Mouse (Mus musculus) heart, postnatal 14 days (tissue): Measurements from ENCODE around the gene Prss56. TPM values are rescaled to one million over a fixed set of nuclear protein-coding genes. Genes with fewer than 3 reads are reported as not detected.

Experiments
- DNase-seq, 2 experiments: peaks; one replicate each; pipeline ENCODE4 v3.0.0; 2021 to 2022
- intact Hi-C: fragments of 180-260 bp; cut with DNase I; formaldehyde crosslinking; loops from one replicate; pipeline ENCODE4 v1.15.1; 2025
- total RNA-seq, 2 experiments: library from RNA; stranded (reverse); gene quantifications; 2 replicates each; pipeline ENCODE4 v1.2.3; 2021

Gene Prss56
- total RNA-seq, 2 experiments from 2014 or later: not detected

GRCm38 (mm10) chr1:87183998-87184750 is 1.1 kb downstream of the Prss56 start:
- no peak for DNase-seq
- intact Hi-C loops: no loop called here

- intact Hi-C loops: loop anchor here (1.0 to 5.0 kb wide), 3 partner anchors 10 to 567 kb away; no protein-coding TSS in a partner anchor
- peak; percentile 77 to 84 for DNase-seq
These were observed 1.6 kb downstream of the Prss56 start for GRCm38 (mm10) chr1:87184751-87185139.

GRCm38 (mm10) chr1:87185526-87185925 is 2.4 kb downstream of the Prss56 start:
- intact Hi-C loops: loop anchor here (1.0 to 5.0 kb wide), 3 partner anchors 11 to 568 kb away; no protein-coding TSS in a partner anchor
- no peak for DNase-seq

DNA sequence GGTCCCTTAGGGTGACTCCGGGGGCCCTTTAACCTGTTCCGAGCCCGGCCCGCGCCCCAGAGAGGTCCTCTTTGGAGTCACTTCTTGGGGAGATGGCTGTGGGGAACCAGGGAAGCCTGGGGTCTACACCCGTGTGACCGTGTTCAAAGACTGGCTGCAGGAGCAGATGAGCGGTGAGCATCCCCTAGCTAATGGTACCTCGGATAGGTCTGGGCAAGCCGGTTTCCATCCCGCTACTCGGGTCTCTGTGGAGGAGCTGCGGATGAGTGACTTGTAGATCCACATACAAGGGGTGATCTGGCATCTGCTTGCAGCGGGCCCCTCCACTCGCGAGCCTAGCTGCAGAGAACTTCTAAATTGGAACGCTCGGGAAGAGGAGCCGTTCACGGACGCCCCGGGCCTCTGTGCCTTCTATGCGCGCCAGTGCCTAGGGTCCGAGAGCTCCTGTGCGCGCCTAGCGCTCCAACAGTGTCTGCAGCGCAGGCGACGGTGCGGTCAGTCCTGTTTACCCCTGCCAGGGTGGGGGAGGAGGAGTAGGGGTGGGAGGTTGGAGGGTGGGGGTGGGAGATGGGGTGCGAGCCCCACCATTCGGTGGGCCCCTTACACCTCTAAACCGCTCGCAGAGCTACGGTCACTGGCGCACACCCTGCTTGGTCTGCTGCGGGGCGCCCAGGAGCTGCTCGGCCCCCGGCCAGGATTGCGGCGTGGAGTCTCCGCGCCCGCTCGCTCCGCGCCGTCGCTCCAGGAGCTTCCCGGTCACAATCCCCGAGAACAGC is 3.3 kb downstream of the Prss56 start:
- intact Hi-C loops: loop anchor here (1.0 to 5.0 kb wide), 3 partner anchors 88 to 569 kb away; no protein-coding TSS in a partner anchor
- no peak for DNase-seq

- peak; percentile 77 to 85 for DNase-seq
- intact Hi-C loops: loop anchor here (1.0 to 5.0 kb wide), 3 partner anchors 89 to 570 kb away; no protein-coding TSS in a partner anchor
These were observed 3.9 kb downstream of the Prss56 start for GRCm38 (mm10) chr1:87187037-87187355.

DNA sequence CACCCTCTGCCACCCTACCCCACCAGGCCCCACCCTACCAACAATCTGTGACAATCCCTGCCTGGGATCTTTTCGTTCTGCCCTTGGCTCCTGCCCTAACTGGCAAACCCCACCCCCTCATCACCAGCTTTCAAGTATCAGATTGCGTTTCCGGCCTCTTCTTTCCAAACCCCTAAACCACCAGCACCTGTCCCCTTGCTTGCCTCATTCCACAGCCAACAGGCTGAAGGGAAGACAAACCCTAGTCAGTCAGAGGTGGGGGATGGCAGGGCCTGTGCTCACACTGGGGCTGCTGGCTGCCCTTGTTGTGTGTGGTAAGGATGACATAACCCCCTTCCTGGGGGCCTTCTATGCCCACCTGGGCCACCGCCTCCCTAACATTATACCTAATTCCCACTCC is 7.3 kb downstream of the Prss56 start, which contains the start of gene Chrnd:
Gene Chrnd, plus strand, starts transcription at position 179 of the 400 bp plus-strand sequence.
- intact Hi-C loops: no loop called here

GRCm38 (mm10) chr1:87197296-87197695 is 14.2 kb downstream of the Prss56 start:
- no peak for DNase-seq
- intact Hi-C loops: no loop called here

More for the DNA sequence above, 7.3 kb downstream of the Prss56 start, which contains the start of gene Chrnd:
- DNase-seq: no peak

- intact Hi-C loops: no loop called here
- DNase-seq: no peak
These were observed 15.3 kb downstream of the Prss56 start for GRCm38 (mm10) chr1:87198119-87199065.

DNA sequence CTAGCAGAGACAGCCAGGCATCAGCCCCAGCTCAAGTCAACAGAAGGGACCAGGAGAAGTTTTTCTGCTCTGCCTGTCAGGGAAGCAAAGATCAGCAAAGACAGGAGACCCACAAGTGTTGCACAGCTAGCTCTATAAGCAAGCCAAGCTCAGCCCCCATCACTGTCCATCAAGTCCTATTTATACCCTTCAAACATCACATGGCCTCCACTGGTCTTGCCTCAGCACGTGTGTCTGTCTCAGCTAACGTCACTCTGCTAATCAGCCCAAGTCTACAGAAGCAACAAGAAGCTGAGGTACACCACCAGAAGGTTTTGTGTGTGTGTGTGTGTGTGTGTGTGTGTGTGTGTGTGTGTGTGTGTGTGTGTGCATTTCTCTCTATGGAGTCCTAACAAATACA is 17.7 kb downstream of the Prss56 start:
- intact Hi-C loops: no loop called here
- no peak for DNase-seq

DNA sequence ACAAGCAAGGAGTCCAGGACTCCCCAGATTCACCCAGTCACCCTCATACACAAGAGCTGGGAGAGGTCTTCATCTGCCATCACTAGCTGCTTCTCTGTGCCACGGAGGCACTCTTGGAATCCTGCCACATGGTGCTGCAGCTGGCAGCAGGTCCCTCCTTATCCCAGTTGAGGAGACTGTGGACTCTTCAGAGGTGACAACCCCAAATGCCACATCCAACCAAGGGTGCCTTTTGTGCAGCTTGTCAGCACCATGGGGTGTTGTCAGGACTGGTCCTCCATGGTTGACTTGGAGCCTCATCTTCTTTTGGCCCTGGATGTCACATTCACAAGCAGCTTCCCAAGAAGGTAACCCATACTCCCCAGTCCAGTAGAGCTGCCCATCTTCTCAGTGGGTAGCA is 18.7 kb downstream of the Prss56 start:
- intact Hi-C loops: no loop called here
- DNase-seq: no peak

- intact Hi-C loops: no loop called here
- no peak for DNase-seq
These were observed 20.7 kb downstream of the Prss56 start for GRCm38 (mm10) chr1:87203779-87204178.

DNA sequence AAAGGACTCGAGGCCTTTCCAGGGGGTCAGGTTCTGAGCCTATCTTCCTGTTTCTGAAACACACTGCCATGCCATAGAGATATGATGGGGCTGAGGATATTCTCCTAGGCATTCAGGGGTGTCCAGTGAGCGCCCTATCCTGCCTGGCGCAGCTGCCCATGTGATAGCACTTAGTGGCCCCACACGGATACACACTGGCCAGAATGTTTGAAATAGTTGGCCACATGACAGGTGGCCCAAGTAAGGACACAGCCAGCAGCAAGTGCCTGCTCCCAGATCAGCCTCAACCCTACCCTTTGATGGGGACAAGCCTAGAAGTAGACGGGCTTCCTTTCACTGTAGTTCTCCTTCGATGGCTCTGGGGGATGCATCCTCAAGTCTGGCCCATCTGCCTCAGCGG is 21.4 kb downstream of the Prss56 start, which contains the start of gene Chrng:
Gene Chrng, plus strand, starts transcription at position 193 of the 400 bp plus-strand sequence.
- no peak for DNase-seq
- intact Hi-C loops: no loop called here

DNA sequence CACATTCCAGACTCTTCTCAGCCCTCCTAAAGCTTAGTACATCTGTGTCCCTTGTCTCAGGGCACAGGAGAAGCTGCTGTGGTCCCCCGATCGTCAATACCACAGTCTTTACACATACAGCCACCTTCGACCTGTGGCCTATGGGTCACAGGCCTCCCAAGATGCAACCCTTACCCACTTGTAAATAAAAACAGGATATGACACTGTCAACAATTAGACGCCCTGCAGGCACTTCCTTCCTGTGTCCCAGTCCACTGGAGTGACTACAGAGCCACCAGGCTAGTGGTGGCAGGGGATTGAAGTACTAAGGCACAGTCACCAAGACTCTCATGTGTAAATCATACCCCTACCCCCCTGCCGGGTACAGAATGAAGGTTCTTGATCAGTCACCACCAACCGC is 21.9 kb downstream of the Prss56 start:
- no peak for DNase-seq
- intact Hi-C loops: no loop called here

GRCm38 (mm10) chr1:87205502-87205901 is 22.4 kb downstream of the Prss56 start:
- DNase-seq: no peak
- intact Hi-C loops: no loop called here

GRCm38 (mm10) chr1:87206339-87206738 is 23.2 kb downstream of the Prss56 start:
- no peak for DNase-seq
- intact Hi-C loops: no loop called here

- intact Hi-C loops: no loop called here
These were observed 28.3 kb downstream of the Prss56 start for GRCm38 (mm10) chr1:87211431-87211830.

GRCm38 (mm10) chr1:87213735-87214704 is 30.9 kb downstream of the Prss56 start, which contains the start of gene Eif4e2:
Eif4e2 (plus strand) TSS chr1:87213914.
- intact Hi-C loops: no loop called here

More at GRCm38 (mm10) chr1:87211431-87211830, 28.3 kb downstream of the Prss56 start:
- DNase-seq: no peak

GRCm38 (mm10) chr1:87214748-87215147 is 31.6 kb downstream of the Prss56 start:
- intact Hi-C loops: no loop called here
- no peak for DNase-seq

More at GRCm38 (mm10) chr1:87213735-87214704, 30.9 kb downstream of the Prss56 start, which contains the start of gene Eif4e2:
- DNase-seq: peak; percentile 94 to 97

- intact Hi-C loops: no loop called here
- no peak for DNase-seq
These were observed 34.8 kb downstream of the Prss56 start for GRCm38 (mm10) chr1:87217938-87218337.
